Mouse (Mus musculus) hindbrain, embryonic 12.5 days (tissue): ENCODE measurements around the gene Nek10. TPM values are rescaled to one million over a fixed set of nuclear protein-coding genes. Genes with fewer than 3 reads are reported as not detected.
A peak's percentile ranks its signal among the peaks of the same experiment; 100 is the strongest.
"Not testable (repeated sequence)": the region's sequence is repeated elsewhere in the genome, so short reads cannot be mapped to it uniquely, and the experiment has no call there.

Source experiments
- ATAC-seq: fragments of 200-750 bp; cut with Nextera tagmentation; 2 replicates; pipeline ENCODE4 v1.8.0; 2017; ENCODE audit warnings: moderate TSS enrichment; ENCODE audit not compliant: low FRiP score
- H3K27ac ChIP-seq: fragments of 300-500 bp; sonication (generic); 2 replicates; pipeline ENCODE4 v1.5.1; 2016; ENCODE audit warnings: mild to moderate bottlenecking
- H3K27me3 ChIP-seq: fragments of 300-500 bp; sonication (generic); 2 replicates; pipeline ENCODE4 v1.6.1; 2016; ENCODE audit warnings: mild to moderate bottlenecking
- H3K36me3 ChIP-seq: fragments of 300-500 bp; sonication (generic); 2 replicates; pipeline ENCODE4 v1.6.1; 2016; ENCODE audit warnings: mild to moderate bottlenecking
- H3K4me1 ChIP-seq: fragments of 300-500 bp; sonication (generic); 2 replicates; pipeline ENCODE4 v1.6.1; 2016
- H3K4me2 ChIP-seq: fragments of 300-500 bp; sonication (generic); replicated peaks from 2 replicates; pipeline ENCODE4 v1.6.1; 2016; ENCODE audit warnings: mild to moderate bottlenecking
- H3K4me3 ChIP-seq: fragments of 300-500 bp; sonication (generic); 2 replicates; pipeline ENCODE4 v1.5.1; 2016; ENCODE audit warnings: mild to moderate bottlenecking
- H3K9ac ChIP-seq: fragments of 300-500 bp; sonication (generic); 2 replicates; pipeline ENCODE4 v1.6.1; 2016; ENCODE audit warnings: mild to moderate bottlenecking, moderate library complexity
- H3K9me3 ChIP-seq: fragments of 300-500 bp; sonication (generic); replicated peaks from 2 replicates; pipeline ENCODE4 v1.6.1; 2016; ENCODE audit warnings: mild to moderate bottlenecking
- WGBS: fragments of 180-500 bp; shearing (Covaris S2); methylation state at CpG from one replicate; pipeline ENCODE4 v1.1.7; 2016; 5-methylcytosine and 5-hydroxymethylcytosine counted together
- polyA plus RNA-seq: library from polyadenylated mRNA; unstranded; fragments of >200 nt; fragmentation: Nextera tagmentation; extraction: Ambion mirVana; gene quantifications from 2 replicates; pipeline ENCODE4 v1.2.1, GENCODE M21; 2016

Gene Nek10
- polyA plus RNA-seq, 1 experiment from 2014 or later: 0.08 TPM

DNA sequence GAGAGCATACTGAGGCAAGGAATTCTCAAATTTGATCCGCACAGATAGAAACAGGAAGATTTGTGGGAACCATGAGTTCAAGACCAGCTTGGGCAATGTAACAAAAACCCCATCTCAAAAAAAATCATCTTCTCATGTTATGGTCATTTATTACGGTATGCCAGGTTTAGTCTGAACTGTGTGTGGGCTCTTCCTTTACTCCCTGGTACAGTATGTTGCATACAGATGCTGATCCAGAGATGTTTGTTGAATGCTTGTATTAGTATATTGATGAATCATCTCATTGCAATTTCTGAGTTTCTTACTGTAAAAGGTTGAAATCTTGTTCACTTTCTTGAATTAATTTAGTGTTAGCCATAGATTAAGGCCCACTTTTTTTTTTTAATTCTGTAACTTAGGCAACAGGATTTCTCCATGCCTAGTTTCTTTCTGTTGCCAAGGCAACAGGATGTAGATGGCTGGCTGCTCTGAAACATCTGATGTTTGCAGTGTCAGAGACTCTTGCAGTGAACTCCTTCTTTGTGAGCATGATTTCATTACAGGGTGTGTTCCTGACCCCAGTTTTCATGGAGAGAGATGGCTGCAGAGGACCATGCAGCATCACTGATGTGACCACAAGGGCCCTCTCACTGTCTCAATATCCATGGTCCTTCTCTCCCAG is 156.7 kb downstream of the Nek10 start:
- no peak overlapping the region for H3K27ac ChIP-seq
- no peak overlapping the region for H3K4me2 ChIP-seq
- no peaks in the 10 kb centered on the region for H3K27me3 ChIP-seq
- no peak for ATAC-seq
- no peaks in the 10 kb centered on the region for H3K9me3 ChIP-seq
- H3K36me3 ChIP-seq: no peaks in the 10 kb centered on the region
- no peak overlapping the region for H3K4me3 ChIP-seq
- H3K9ac ChIP-seq: no peak overlapping the region
- 85% methylated on average over 2 of the region's 2 CpGs for WGBS
- H3K4me1 ChIP-seq: 0 out of 2 replicates have a peak, but pooled peaks cover 4% of the 10 kb centered on the region

DNA sequence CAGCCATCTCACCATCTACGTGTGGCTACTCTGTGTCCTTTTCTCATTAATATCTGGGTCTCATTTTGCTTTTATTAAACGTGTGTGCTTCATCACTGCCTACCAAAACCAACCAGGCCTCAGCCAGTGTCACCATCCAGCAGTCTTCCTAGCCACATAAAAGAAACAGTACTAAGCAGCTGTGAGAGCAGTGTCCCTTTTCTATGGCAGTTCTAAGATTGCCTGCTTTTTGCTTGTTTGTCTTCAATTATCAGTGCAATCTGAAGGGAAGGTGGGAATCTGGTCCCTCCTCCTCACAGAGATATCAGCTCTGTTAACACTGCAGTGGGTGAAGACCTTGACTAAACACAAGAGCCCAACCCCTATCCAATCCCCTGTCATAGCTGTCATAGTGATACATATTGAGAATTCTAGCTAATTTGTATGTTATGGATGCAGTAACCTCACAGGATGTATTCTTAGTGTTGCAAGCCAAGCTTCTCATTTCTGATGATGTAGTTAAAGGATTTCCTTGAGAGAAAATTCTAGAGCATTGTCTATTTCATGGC is 157.3 kb downstream of the Nek10 start:
- Histone ChIP-seq H3K9ac (no peak overlapping the region), H3K9me3 (no peaks in the 10 kb centered on the region), H3K27me3 (no peaks in the 10 kb centered on the region), H3K36me3 (no peaks in the 10 kb centered on the region), H3K4me1 (0 out of 2 replicates have a peak, but pooled peaks cover 4% of the 10 kb centered on the region), H3K27ac (no peak overlapping the region), H3K4me3 (no peak overlapping the region), H3K4me2 (no peak overlapping the region)
- WGBS: 70% methylated on average over 2 of the region's 2 CpGs
- no peak for ATAC-seq

DNA sequence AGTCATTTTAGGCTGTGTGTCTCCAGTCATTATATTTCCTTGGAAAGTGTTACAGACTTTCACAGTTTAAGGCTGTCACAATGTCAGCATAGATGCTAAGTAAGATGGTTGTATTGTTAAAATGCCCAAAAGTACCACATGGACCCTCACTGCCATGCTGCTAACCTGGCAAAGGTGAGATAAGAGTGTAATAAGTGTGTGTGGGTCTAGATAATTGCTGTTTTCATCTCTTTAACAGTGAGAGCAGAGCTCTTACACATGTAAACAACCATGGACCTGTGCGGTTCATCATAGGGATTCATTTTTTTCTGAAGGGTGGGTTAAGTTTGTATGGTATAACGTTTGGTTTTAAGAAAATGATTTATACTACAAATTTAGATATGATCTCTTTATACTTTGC is 167.4 kb downstream of the Nek10 start:
- H3K27ac ChIP-seq: no peak overlapping the region
- H3K4me1 ChIP-seq: no peaks in the 10 kb centered on the region
- H3K9me3 ChIP-seq: no peaks in the 10 kb centered on the region
- no peaks in the 10 kb centered on the region for H3K27me3 ChIP-seq
- H3K9ac ChIP-seq: no peak overlapping the region
- no peak for ATAC-seq
- H3K36me3 ChIP-seq: no peaks in the 10 kb centered on the region
- 85% methylated on average over 2 of the region's 2 CpGs for WGBS
- no peak overlapping the region for H3K4me3 ChIP-seq
- H3K4me2 ChIP-seq: no peak overlapping the region

DNA sequence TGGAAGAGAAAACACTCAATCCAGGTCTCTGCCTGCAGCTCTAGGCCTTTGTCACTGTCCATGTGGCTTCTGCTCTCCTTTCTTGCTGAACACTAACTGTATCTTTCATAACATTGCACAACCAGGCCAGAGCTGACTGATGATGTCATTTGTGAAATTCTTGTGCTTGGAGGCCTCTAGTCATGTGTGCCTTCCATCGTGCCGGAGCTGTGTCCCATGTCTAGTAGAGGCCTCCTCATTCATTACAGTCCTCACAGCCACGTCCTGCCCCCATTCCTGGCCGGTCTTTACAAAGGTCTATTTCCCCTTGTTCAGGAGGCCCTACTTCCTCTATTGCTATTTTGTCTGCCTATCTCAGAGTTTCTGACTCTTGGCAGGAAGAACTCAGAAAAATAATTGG is 167.8 kb downstream of the Nek10 start:
- no peaks in the 10 kb centered on the region for H3K9me3 ChIP-seq
- H3K9ac ChIP-seq: no peak overlapping the region
- WGBS: 73% methylated on average over 4 of the region's 4 CpGs
- no peak overlapping the region for H3K27ac ChIP-seq
- H3K4me2 ChIP-seq: no peak overlapping the region
- ATAC-seq: no peak
- no peaks in the 10 kb centered on the region for H3K4me1 ChIP-seq
- no peaks in the 10 kb centered on the region for H3K36me3 ChIP-seq
- H3K4me3 ChIP-seq: no peak overlapping the region
- no peaks in the 10 kb centered on the region for H3K27me3 ChIP-seq

DNA sequence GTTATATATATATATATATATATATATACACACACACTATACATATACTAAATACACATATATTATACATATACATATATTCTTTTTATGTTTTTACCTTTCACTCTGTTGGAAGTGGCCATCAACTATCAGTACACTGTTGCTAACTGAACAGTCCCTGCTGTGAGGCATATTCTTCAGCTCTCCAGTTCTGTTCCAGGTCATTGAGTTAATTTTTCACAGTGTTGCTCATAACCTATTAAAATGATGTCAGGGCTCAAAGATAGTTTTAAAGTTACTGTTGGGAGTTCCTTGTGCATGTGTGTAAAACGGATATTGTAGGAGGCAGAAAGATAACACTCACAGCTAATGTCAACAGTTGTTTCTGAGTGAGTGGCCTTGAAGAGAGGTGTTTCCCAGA is 170.9 kb downstream of the Nek10 start:
- H3K36me3 ChIP-seq: no peaks in the 10 kb centered on the region
- no peak overlapping the region for H3K4me2 ChIP-seq
- no peaks in the 10 kb centered on the region for H3K9me3 ChIP-seq
- H3K9ac ChIP-seq: no peak overlapping the region
- WGBS: 83% methylated on average over 1 of the region's 1 CpGs
- H3K4me3 ChIP-seq: no peak overlapping the region
- H3K4me1 ChIP-seq: no peaks in the 10 kb centered on the region
- no peak for ATAC-seq
- H3K27me3 ChIP-seq: no peaks in the 10 kb centered on the region
- H3K27ac ChIP-seq: no peak overlapping the region

DNA sequence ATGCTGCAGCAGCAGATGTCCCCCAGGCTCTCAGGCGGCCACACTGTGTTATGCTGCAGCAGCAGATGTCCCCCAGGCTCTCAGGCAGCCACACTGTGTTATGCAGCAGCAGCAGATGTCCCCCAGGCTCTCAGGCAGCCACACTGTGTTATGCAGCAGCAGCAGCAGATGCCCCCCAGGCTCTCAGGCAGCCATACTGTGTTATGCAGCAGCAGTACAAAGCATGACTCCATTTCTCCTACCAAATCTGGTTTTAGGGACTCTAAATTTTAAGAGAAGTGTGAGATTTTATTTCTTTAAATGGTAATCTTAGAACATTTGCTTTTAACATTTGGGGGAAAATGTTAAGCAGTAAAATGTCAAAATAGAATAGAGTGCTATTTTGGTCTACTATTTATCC is 180.9 kb downstream of the Nek10 start:
- H3K9ac ChIP-seq, H3K4me1 ChIP-seq, H3K36me3 ChIP-seq, ATAC-seq, H3K4me2 ChIP-seq, H3K4me3 ChIP-seq, H3K27me3 ChIP-seq, H3K27ac ChIP-seq, H3K9me3 ChIP-seq: not testable (repeated sequence)
- 22% methylated on average over 1 of the region's 1 CpGs for WGBS

DNA sequence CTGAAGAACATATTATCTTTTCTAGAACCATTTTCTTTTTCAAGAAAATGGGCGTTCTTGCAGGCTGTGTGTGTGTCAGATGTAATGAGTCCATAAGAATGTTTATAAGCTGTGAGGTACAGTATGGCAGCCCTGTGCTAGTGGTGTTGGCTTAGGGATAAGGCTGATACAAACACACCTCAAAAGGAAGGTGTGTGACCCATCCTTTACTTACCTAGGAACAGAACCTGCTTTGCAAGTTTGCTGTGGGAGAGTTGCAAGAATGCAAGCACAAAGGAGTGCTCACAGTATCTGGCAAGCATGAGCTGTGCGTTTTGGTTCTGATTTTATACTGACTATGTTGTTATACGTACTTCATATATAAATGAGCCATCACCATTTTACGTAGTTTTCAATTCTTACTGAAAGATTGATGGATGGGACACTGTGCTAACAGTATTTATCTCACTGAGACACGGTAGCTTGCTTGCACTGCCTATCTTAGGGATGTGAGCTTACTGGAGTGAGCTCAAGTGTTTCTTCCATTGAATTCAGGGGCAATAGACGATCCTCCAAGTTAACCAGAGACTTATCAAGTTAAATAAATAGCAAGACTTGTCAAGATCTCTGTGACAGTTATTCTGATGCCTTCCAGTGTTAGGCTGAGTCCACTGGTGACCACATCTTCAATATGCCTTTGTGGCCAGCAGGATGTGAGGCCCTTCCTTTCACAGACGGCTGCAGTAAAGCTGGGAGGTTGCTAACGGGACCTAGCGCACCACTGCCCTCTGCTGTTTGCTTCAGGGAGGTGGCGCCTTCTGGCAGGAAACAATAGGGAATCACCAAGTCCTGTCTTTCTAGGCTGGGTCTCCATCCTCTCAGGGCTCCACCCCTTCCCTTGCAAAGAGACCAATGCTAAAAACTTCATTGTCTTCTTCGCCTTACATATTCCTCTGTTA is 181.8 kb downstream of the Nek10 start:
- no peak overlapping the region for H3K9ac ChIP-seq
- no peaks in the 10 kb centered on the region for H3K4me1 ChIP-seq
- H3K9me3 ChIP-seq: no peaks in the 10 kb centered on the region
- no peak overlapping the region for H3K4me3 ChIP-seq
- H3K27ac ChIP-seq: no peak overlapping the region
- H3K36me3 ChIP-seq: no peaks in the 10 kb centered on the region
- no peaks in the 10 kb centered on the region for H3K27me3 ChIP-seq
- 42% methylated on average over 11 of the region's 11 CpGs for WGBS
- no peak overlapping the region for H3K4me2 ChIP-seq
- peak; percentile 85 for ATAC-seq

DNA sequence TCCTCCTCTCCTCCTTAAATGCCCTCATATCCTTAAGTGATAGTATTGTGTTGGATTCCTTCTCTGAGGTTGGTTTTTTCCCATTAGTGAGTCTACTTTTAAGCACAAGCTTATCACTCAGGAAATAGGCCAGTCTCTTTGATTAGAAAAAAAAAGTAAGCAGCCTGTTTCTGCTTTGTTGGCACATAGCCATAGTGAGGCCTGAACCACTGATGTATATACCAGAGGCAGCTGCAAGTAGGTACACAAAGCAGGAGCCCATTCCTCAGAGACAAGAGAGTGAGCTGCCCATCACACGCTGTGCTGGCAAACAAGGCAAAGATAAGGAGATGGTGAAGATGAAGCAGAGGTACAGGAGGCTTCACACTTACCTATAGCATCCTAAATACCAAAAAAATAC is 184.2 kb downstream of the Nek10 start:
- H3K36me3 ChIP-seq: no peaks in the 10 kb centered on the region
- H3K27ac ChIP-seq: no peak overlapping the region
- no peaks in the 10 kb centered on the region for H3K9me3 ChIP-seq
- ATAC-seq: no peak
- H3K27me3 ChIP-seq: no peaks in the 10 kb centered on the region
- H3K4me1 ChIP-seq: no peaks in the 10 kb centered on the region
- H3K4me2 ChIP-seq: no peak overlapping the region
- no peak overlapping the region for H3K4me3 ChIP-seq
- 85% methylated on average over 1 of the region's 1 CpGs for WGBS
- no peak overlapping the region for H3K9ac ChIP-seq

DNA sequence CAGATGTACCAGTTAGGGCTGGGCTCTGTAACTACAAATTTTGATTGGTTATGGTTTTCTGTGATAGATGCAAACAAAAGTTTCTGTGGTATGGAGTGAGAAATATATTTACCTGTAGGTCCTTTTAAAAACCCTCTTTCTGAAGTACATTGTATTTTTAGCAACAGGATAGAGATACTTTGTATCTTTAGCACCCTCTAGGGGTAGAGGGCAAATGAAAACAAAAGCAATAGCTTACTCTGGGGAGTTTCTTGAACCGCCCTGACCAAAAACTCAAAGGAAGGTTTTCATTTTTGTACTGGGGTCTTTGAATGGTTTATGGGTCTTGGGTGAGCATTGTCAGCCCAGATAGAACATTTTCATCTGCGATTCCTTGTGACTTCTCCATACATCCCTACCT is 188.4 kb downstream of the Nek10 start:
- 80% methylated on average over 2 of the region's 2 CpGs for WGBS
- no peaks in the 10 kb centered on the region for H3K36me3 ChIP-seq
- no peaks in the 10 kb centered on the region for H3K27me3 ChIP-seq
- H3K9ac ChIP-seq: no peak overlapping the region
- no peak overlapping the region for H3K4me2 ChIP-seq
- H3K4me1 ChIP-seq: no peaks in the 10 kb centered on the region
- H3K4me3 ChIP-seq: no peak overlapping the region
- no peak overlapping the region for H3K27ac ChIP-seq
- no peak for ATAC-seq
- H3K9me3 ChIP-seq: no peaks in the 10 kb centered on the region

DNA sequence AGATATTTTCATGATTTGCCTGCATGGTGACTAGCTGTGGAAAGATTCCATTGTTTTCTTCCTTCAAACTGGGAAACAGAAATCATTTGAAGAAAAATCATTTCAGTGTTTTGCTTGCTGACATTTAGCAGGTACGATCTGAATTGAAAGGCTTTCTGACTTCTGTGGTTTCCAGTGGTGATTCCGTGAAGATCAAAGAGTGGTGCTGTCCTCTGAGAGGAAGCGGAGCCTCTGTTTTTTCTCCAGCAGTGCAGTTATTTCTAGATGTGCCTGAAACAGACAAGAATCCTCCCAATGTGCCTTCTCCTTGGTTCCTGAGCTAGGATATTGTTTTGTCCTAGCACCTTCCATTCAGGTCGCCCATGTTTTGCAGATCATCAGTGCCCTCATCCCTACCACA is 208.2 kb downstream of the Nek10 start:
- no peaks in the 10 kb centered on the region for H3K27me3 ChIP-seq
- ATAC-seq: no peak
- no peaks in the 10 kb centered on the region for H3K9me3 ChIP-seq
- no peaks in the 10 kb centered on the region for H3K4me1 ChIP-seq
- no peak overlapping the region for H3K9ac ChIP-seq
- no peak overlapping the region for H3K4me2 ChIP-seq
- no peak overlapping the region for H3K4me3 ChIP-seq
- H3K36me3 ChIP-seq: no peaks in the 10 kb centered on the region
- WGBS: 69% methylated on average over 4 of the region's 4 CpGs
- H3K27ac ChIP-seq: no peak overlapping the region

DNA sequence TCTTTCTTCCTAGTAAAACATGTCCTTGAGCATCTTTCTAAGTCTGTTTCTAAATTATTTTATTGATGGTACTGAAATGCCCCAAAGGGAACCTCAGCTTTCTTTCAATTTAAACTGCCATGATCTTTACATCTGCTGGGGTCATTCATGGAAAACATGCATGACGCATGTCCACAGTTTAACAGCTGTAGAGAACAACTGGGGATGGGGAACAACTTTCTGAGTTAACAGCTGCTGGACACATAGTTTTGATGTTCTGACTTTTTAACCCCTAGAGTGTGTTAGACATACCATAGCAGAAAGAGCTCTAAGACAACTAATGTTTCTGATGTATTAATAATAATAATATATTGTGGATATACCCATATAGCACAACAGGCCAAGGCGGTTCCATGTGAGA is 211.6 kb downstream of the Nek10 start:
- peaks cover 5% of the 10 kb centered on the region; the same call in 1 of the 2 replicates for H3K9me3 ChIP-seq
- no peak for ATAC-seq
- WGBS: 87% methylated on average over 2 of the region's 2 CpGs

DNA sequence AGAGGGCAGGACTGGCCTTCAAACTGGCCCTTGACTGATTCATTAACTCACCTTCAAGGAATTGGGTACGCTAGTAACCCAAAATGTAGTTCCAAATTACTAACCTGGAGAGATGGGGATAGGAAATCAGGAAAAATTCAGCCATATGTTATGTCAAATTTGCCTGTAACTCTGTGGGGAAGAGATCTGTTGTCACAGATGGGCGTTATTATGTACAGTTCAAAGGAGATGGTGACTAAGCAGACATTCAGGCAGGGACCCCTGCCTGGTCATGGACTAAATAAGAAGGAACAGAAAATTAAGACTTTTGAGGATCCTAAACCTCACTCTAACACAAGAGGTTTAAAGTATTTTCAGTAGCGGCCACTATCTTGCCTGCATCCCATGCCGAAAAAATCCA is 227.4 kb downstream of the Nek10 start:
- WGBS: 92% methylated on average over 4 of the region's 4 CpGs
- not testable (repeated sequence) for H3K4me1 ChIP-seq, H3K4me3 ChIP-seq, ATAC-seq, H3K27ac ChIP-seq, H3K4me2 ChIP-seq, H3K9ac ChIP-seq, H3K27me3 ChIP-seq, H3K36me3 ChIP-seq
- H3K9me3 ChIP-seq: peaks cover 14% of the 10 kb centered on the region

More for the DNA sequence above, 211.6 kb downstream of the Nek10 start:
- Histone ChIP-seq H3K4me2 (no peak overlapping the region), H3K36me3 (no peaks in the 10 kb centered on the region), H3K4me1 (no peaks in the 10 kb centered on the region), H3K27me3 (no peaks in the 10 kb centered on the region), H3K4me3 (no peak overlapping the region), H3K9ac (no peak overlapping the region), H3K27ac (no peak overlapping the region)
